Mouse (Mus musculus): ENCODE measurements around the gene Pgm2.

The Pgm2 gene

GRCm38 (mm10) chr5:64075506-64075905 is 17.2 kb upstream of the Pgm2 start:
- no peak for DNase-seq (ENCODE audit: low spot score)

GRCm38 (mm10) chr5:64077353-64077752 is 15.4 kb upstream of the Pgm2 start:
- no peak for DNase-seq (ENCODE audit: low spot score)

GRCm38 (mm10) chr5:64078740-64079461 is 13.8 kb upstream of the Pgm2 start:
- no peak for DNase-seq (ENCODE audit: low spot score)

- DNase-seq (ENCODE audit: low spot score), result no peak
These were observed 13.3 kb upstream of the Pgm2 start for GRCm38 (mm10) chr5:64079462-64079817.

- no peak for DNase-seq (ENCODE audit: low spot score)
These were observed 9.0 kb upstream of the Pgm2 start for GRCm38 (mm10) chr5:64083447-64084359.

- DNase-seq (ENCODE audit: low spot score), result no peak
These were observed 7.3 kb upstream of the Pgm2 start for GRCm38 (mm10) chr5:64085405-64085804.

GRCm38 (mm10) chr5:64088740-64089139 is 4.0 kb upstream of the Pgm2 start:
- no peak for DNase-seq (ENCODE audit: low spot score)

GRCm38 (mm10) chr5:64093349-64093871 is 660 bp downstream of the Pgm2 start:
- peak; percentile 11 for DNase-seq (ENCODE audit: low spot score)

GRCm38 (mm10) chr5:64095342-64095993 is 2.7 kb downstream of the Pgm2 start:
- no peak for DNase-seq (ENCODE audit: low spot score)

- DNase-seq (ENCODE audit: low spot score), result no peak
These were observed 9.4 kb downstream of the Pgm2 start for GRCm38 (mm10) chr5:64101993-64102716.

GRCm38 (mm10) chr5:64102717-64103075 is 9.9 kb downstream of the Pgm2 start:
- no peak for DNase-seq (ENCODE audit: low spot score)

- no peak for DNase-seq (ENCODE audit: low spot score)
These were observed 15.0 kb downstream of the Pgm2 start for GRCm38 (mm10) chr5:64107596-64108289.

GRCm38 (mm10) chr5:64109217-64109616 is 16.5 kb downstream of the Pgm2 start:
- no peak for DNase-seq (ENCODE audit: low spot score)

- DNase-seq (ENCODE audit: low spot score), result no peak
These were observed 19.6 kb downstream of the Pgm2 start for GRCm38 (mm10) chr5:64112360-64112759.

- no peak for DNase-seq (ENCODE audit: low spot score)
These were observed 21.5 kb downstream of the Pgm2 start for GRCm38 (mm10) chr5:64114210-64114609.

- DNase-seq (ENCODE audit: low spot score), result no peak
These were observed 24.4 kb downstream of the Pgm2 start for GRCm38 (mm10) chr5:64117191-64117590.

GRCm38 (mm10) chr5:64125783-64126182 is 33.0 kb downstream of the Pgm2 start:
- no peak for DNase-seq (ENCODE audit: low spot score)

GRCm38 (mm10) chr5:64131550-64131949 is 38.8 kb downstream of the Pgm2 start:
- no peak for DNase-seq (ENCODE audit: low spot score)

GRCm38 (mm10) chr5:64133901-64134300 is 41.2 kb downstream of the Pgm2 start:
- no peak for DNase-seq (ENCODE audit: low spot score)

- no peak for DNase-seq (ENCODE audit: low spot score)
These were observed 43.6 kb downstream of the Pgm2 start for GRCm38 (mm10) chr5:64136325-64136724.

- no peak for DNase-seq (ENCODE audit: low spot score)
These were observed 47.5 kb downstream of the Pgm2 start for GRCm38 (mm10) chr5:64140202-64140601.

Measured in ovary, postnatal 36 days (tissue).